Mouse (Mus musculus) lung, postnatal 0 days (tissue): ENCODE data around the gene Gm21992.

ENCODE experiments used
- CTCF ChIP-seq: IDR thresholded peaks from 2 replicates; pipeline ENCODE4 v1.5.1; 2016; ENCODE audit warnings: antibody characterized with exemption, mild to moderate bottlenecking
- EP300 ChIP-seq: IDR thresholded peaks from 2 replicates; pipeline ENCODE4 v1.6.1; 2016; ENCODE audit warnings: antibody characterized with exemption, mild to moderate bottlenecking, control low read depth

GRCm38 (mm10) chr19:4817182-4817835, 5.9 kb upstream of the Gm21992 start:
- TF ChIP-seq CTCF (no peak), EP300 (no peak)
